Mouse (Mus musculus): Measurements from ENCODE around the gene Olfr418. TPM values are rescaled to one million over a fixed set of nuclear protein-coding genes. Genes with fewer than 3 reads are reported as not detected.

Olfr418 gene
- polyA plus RNA-seq (2015; fragmentation: Illumina TruSeq; extraction: RNeasy Lipid Tissue Mini Kit (QIAGEN cat#74804); ENCODE audit: low read depth, low replicate concordance): not detected

DNA sequence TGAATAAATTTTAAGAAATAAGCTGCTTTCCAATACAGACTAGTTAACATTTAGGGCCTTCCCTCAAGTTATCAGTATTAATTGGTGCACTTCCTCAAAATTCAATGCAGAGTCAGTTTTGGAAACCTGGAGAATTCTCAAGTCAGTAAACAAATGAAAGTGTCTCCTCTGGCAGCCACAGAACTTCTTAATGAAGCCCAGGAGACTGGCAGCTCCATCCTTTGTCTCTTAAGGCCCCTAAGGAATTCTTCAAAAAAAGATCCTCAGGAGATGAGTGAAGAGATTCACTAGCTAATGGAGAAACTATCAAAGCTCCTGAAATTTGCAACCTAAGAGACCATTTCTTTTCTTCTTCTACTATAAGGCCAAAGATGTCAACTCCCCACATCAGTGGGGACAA lies at the start of gene Olfr418:
Gene Olfr418, plus strand, starts transcription at position 301 of the 400 bp plus-strand sequence.

DNA sequence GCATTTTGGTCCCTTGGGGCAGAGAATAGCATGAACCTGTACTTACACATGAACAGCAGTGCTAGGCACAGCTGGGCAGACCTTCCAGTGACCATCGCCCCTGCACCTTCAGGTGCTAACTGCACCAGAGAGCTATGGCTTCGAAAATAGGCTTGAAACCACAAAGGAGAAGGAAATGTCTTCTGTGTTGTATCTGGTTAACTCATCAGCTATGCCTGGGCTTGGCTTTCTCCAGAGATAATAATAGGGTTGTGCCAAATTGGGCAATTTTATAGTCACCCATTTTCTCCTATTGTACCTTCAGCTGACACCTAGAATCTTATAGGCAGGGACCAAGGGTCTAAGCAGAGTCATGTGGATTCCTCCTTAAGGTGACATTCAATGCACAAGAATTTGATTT lies 38.7 kb upstream of the Olfr418 start, which contains the start of gene Fcer1a:
Gene Fcer1a, minus strand, starts transcription at position 134 of the 400 bp plus-strand sequence.

DNA sequence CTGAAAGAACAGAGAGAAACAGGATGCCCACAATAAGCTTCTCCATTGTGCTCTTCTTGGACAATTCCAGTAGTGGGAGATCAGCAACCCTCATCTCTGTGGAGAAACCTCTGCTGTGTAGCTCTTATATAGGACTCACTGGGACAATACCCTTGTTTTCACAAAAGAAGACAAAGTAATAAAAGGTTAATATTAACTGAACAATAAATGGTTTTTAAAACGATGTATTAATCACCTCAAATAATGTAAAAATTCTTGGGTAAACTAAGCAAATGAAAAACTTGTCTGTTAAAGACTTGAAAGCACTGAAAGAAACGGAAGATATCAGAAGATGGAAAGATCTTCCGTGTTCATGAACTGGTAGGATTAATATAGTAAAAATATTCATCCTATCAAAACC lies 11.9 kb downstream of the Olfr418 start, which contains the start of gene Mptx2:
Gene Mptx2, minus strand, starts transcription at position 101 of the 400 bp plus-strand sequence.

Other genes with a start within 250 kb of the Olfr418 start
- not detected for gene Olfr1408, start 128.6 kb upstream of the Olfr418 start, polyA plus RNA-seq (2015; fragmentation: Illumina TruSeq; extraction: RNeasy Lipid Tissue Mini Kit (QIAGEN cat#74804); ENCODE audit: low read depth, low replicate concordance)
- not detected for gene Olfr1406, start 75.4 kb upstream of the Olfr418 start, polyA plus RNA-seq (2015; fragmentation: Illumina TruSeq; extraction: RNeasy Lipid Tissue Mini Kit (QIAGEN cat#74804); ENCODE audit: low read depth, low replicate concordance)
- not detected for gene Olfr218, start 68.2 kb upstream of the Olfr418 start, polyA plus RNA-seq (2015; fragmentation: Illumina TruSeq; extraction: RNeasy Lipid Tissue Mini Kit (QIAGEN cat#74804); ENCODE audit: low read depth, low replicate concordance)
- gene Olfr1404, start 53.6 kb upstream of the Olfr418 start, polyA plus RNA-seq (2015; fragmentation: Illumina TruSeq; extraction: RNeasy Lipid Tissue Mini Kit (QIAGEN cat#74804); ENCODE audit: low read depth, low replicate concordance): not detected
- not detected for gene Fcer1a, start 38.8 kb upstream of the Olfr418 start, polyA plus RNA-seq (2015; fragmentation: Illumina TruSeq; extraction: RNeasy Lipid Tissue Mini Kit (QIAGEN cat#74804); ENCODE audit: low read depth, low replicate concordance)
- not detected for gene Mptx2, start 11.8 kb downstream of the Olfr418 start, polyA plus RNA-seq (2015; fragmentation: Illumina TruSeq; extraction: RNeasy Lipid Tissue Mini Kit (QIAGEN cat#74804); ENCODE audit: low read depth, low replicate concordance)
- gene Ackr1, start 67.7 kb downstream of the Olfr418 start, polyA plus RNA-seq (2015; fragmentation: Illumina TruSeq; extraction: RNeasy Lipid Tissue Mini Kit (QIAGEN cat#74804); ENCODE audit: low read depth, low replicate concordance): 43.9 TPM
- 6.1 TPM for gene Aim2, start 84.9 kb downstream of the Olfr418 start, polyA plus RNA-seq (2015; fragmentation: Illumina TruSeq; extraction: RNeasy Lipid Tissue Mini Kit (QIAGEN cat#74804); ENCODE audit: low read depth, low replicate concordance)
- 269 TPM for gene Cadm3, start 101.7 kb downstream of the Olfr418 start, polyA plus RNA-seq (2015; fragmentation: Illumina TruSeq; extraction: RNeasy Lipid Tissue Mini Kit (QIAGEN cat#74804); ENCODE audit: low read depth, low replicate concordance)
- gene Ifi206, start 225.0 kb downstream of the Olfr418 start, polyA plus RNA-seq (2015; fragmentation: Illumina TruSeq; extraction: RNeasy Lipid Tissue Mini Kit (QIAGEN cat#74804); ENCODE audit: low read depth, low replicate concordance): not detected